Mouse (Mus musculus) erythroblast, embryonic 14.5 days (primary cell): Measurements from ENCODE around the gene Akap8.

Experiments used
- GATA1 ChIP-seq: IDR thresholded peaks from 2 replicates; pipeline ENCODE4 v1.6.1; 2012; ENCODE audit warnings: low read length, inconsistent platforms, mixed read lengths
- TAL1 ChIP-seq: IDR thresholded peaks from 3 replicates; pipeline ENCODE4 v1.6.1; 2012; ENCODE audit warnings: low read length, inconsistent platforms, mixed read lengths

DNA sequence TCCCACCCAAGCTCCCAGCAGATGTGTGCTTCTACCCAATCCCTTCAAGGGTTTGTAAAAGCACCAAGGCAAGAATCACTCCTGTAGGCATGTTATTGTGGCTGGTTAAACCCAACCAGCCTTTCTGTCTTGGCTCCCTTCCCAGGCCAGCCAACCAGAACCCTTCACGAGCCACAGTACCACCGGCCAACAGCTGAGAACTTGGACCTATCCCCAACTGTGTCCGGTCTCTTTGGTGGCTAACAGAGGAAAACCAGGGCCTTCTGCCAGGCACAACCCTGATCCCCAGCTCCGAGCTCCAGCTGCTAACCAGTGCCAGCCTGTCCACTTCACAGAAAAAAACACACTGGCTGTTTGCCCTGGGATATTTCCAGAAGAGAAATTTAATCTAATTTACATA, 32.7 kb upstream of the Akap8 start:
- TF ChIP-seq GATA1 (no peak), TAL1 (no peak)
